Mouse (Mus musculus): ENCODE results near the gene Lama1. TPM values are rescaled to one million over a fixed set of nuclear protein-coding genes. Genes with fewer than 3 reads are reported as not detected.
"Not testable (repeated sequence)": the region's sequence is repeated elsewhere in the genome, so short reads cannot be mapped to it uniquely, and the experiment has no call there.

Gene Lama1
- polyA plus RNA-seq, 1 experiment, result 20.2 TPM

DNA sequence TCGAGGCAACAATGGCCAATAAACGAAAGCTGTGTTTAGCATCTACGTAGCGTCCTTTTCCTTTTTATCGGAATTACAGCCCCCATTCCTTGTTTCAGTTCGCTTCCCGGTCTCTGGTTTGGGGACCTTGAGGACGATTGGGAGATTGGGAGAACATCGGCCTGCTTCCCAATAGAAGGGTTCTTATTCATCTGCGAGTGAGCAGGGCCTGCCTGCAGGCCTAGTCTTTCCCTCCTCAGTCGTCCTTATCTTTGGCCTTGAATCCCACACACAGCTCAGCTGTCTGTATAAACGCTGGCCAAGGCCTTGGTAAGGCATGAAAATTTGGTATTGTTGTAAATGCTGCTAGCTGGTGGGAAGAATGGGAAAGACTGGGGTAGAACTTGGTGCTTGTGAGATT, 36.5 kb downstream of the Lama1 start:
- Histone ChIP-seq H3K9ac (ENCODE audit: low read depth, poor library complexity, severe bottlenecking) (no peak overlapping the region), H3K27ac (ENCODE audit: insufficient read depth, low read length) (no peak overlapping the region), H3K27me3 (ENCODE audit: control insufficient read depth, insufficient read depth, low read length, poor library complexity, severe bottlenecking) (no peaks in the 10 kb centered on the region), H3K4me3 (ENCODE audit: low read depth, low read length) (no peak overlapping the region), H3K36me3 (ENCODE audit: control insufficient read depth, insufficient read depth, low read length, poor library complexity, severe bottlenecking) (no peaks in the 10 kb centered on the region; the same call in 1 of the 2 replicates), H3K4me1 (ENCODE audit: control insufficient read depth, insufficient read depth, low read length) (no peaks in the 10 kb centered on the region), H3K9me3 (replicated peaks; ENCODE audit: control insufficient read depth, insufficient read depth, low read length, poor library complexity, severe bottlenecking) (no peaks in the 10 kb centered on the region)
- TF ChIP-seq CTCF (IDR thresholded peaks at IDR 0.05; ENCODE audit: low read depth, low read length), result no peak
- no peak for TF ChIP-seq EP300 (IDR thresholded peaks at IDR 0.05; ENCODE audit: insufficient read depth, low read depth, low read length)
- no peak for TF ChIP-seq POLR2A (IDR thresholded peaks at IDR 0.05; ENCODE audit: insufficient read depth, low read length)

DNA sequence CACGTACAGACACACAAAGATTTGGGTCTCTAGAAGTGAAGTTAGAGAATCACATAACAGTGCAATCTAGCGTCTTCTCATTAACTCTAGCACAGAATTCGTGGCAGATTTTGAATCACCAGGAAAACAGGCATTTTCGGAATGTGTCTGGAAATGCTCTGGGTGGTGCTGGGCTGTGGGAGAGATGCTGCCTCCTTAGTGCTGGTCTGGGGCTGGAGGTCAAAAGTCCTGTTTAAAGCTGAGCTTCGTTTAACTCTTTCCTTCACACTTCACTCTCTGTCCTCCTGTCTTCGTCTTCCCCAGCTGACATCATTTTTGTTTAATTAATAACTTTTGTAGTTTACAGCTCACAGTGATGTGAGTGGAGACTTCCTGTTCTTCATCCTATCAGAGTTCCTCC, 38.7 kb downstream of the Lama1 start:
- H3K36me3 ChIP-seq (ENCODE audit: control insufficient read depth, insufficient read depth, low read length, poor library complexity, severe bottlenecking), result peaks cover 3% of the 10 kb centered on the region
- TF ChIP-seq EP300 (IDR thresholded peaks at IDR 0.05; ENCODE audit: insufficient read depth, low read depth, low read length), result no peak
- no peak for TF ChIP-seq CTCF (IDR thresholded peaks at IDR 0.05; ENCODE audit: low read depth, low read length)
- no peak for TF ChIP-seq POLR2A (IDR thresholded peaks at IDR 0.05; ENCODE audit: insufficient read depth, low read length)

DNA sequence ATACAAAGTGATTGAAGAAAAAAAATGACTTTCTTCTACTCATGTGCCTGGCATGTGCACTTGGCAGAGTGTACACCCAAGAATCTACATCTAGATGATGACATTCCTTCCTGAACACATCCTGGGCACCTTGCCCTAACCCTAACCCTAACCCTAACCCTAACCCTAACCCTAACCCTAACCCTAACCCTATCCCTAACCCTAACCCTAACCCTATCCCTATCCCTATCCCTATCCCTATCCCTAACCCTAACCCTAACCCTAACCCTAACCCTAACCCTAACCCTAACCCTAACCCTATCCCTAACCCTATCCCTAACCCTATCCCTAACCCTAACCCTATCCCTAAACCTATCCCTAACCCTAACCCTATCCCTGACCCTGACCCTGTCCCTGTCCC, 44.2 kb downstream of the Lama1 start:
- not testable (repeated sequence) for H3K9ac ChIP-seq (ENCODE audit: low read depth, poor library complexity, severe bottlenecking); H3K4me1 ChIP-seq (ENCODE audit: control insufficient read depth, insufficient read depth, low read length); H3K27ac ChIP-seq (ENCODE audit: insufficient read depth, low read length); H3K27me3 ChIP-seq (ENCODE audit: control insufficient read depth, insufficient read depth, low read length, poor library complexity, severe bottlenecking); H3K4me3 ChIP-seq (ENCODE audit: low read depth, low read length); H3K9me3 ChIP-seq (replicated peaks; ENCODE audit: control insufficient read depth, insufficient read depth, low read length, poor library complexity, severe bottlenecking)
- H3K36me3 ChIP-seq (ENCODE audit: control insufficient read depth, insufficient read depth, low read length, poor library complexity, severe bottlenecking), result peaks cover 11% of the 10 kb centered on the region

More for the DNA sequence above, 38.7 kb downstream of the Lama1 start:
- no peaks in the 10 kb centered on the region for H3K4me1 ChIP-seq (ENCODE audit: control insufficient read depth, insufficient read depth, low read length)
- no peaks in the 10 kb centered on the region for H3K9me3 ChIP-seq (replicated peaks; ENCODE audit: control insufficient read depth, insufficient read depth, low read length, poor library complexity, severe bottlenecking)
- H3K4me3 ChIP-seq (ENCODE audit: low read depth, low read length), result no peak overlapping the region
- H3K9ac ChIP-seq (ENCODE audit: low read depth, poor library complexity, severe bottlenecking), result no peak overlapping the region
- H3K27me3 ChIP-seq (ENCODE audit: control insufficient read depth, insufficient read depth, low read length, poor library complexity, severe bottlenecking), result no peaks in the 10 kb centered on the region
- no peak overlapping the region for H3K27ac ChIP-seq (ENCODE audit: insufficient read depth, low read length)

GRCm38 (mm10) chr17:67764167-67764871, 67.3 kb downstream of the Lama1 start:
- Histone ChIP-seq H3K27me3 (ENCODE audit: control insufficient read depth, insufficient read depth, low read length, poor library complexity, severe bottlenecking) (no peaks in the 10 kb centered on the region), H3K27ac (ENCODE audit: insufficient read depth, low read length) (no peak overlapping the region), H3K36me3 (ENCODE audit: control insufficient read depth, insufficient read depth, low read length, poor library complexity, severe bottlenecking) (no peaks in the 10 kb centered on the region), H3K9ac (ENCODE audit: low read depth, poor library complexity, severe bottlenecking) (no peak overlapping the region), H3K4me3 (ENCODE audit: low read depth, low read length) (no peak overlapping the region), H3K4me1 (ENCODE audit: control insufficient read depth, insufficient read depth, low read length) (no peaks in the 10 kb centered on the region), H3K9me3 (replicated peaks; ENCODE audit: control insufficient read depth, insufficient read depth, low read length, poor library complexity, severe bottlenecking) (no peaks in the 10 kb centered on the region)
- TF ChIP-seq CTCF (IDR thresholded peaks at IDR 0.05; ENCODE audit: low read depth, low read length) (no peak), EP300 (IDR thresholded peaks at IDR 0.05; ENCODE audit: insufficient read depth, low read depth, low read length) (no peak), POLR2A (IDR thresholded peaks at IDR 0.05; ENCODE audit: insufficient read depth, low read length) (no peak)

DNA sequence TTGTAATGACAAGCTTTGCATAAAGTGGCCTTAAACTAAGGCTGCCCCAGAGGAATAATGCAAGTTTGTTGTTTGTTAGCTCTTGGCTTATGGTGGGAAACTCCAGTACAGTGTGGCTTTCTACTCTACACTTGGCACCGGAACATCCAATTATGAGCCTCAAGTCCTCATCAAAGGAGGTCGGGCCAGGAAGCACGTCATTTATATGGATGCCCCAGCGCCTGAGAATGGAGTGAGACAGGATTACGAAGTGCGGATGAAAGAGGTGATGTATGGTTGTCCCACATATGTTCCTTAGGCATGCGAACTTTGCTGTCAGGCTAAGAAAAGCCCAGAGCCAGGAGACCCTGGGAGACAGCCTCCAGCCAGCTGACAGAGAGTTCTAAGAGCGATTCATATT, 76.5 kb downstream of the Lama1 start:
- no peak overlapping the region for H3K4me3 ChIP-seq (ENCODE audit: low read depth, low read length)
- H3K9ac ChIP-seq (ENCODE audit: low read depth, poor library complexity, severe bottlenecking), result no peak overlapping the region
- H3K27me3 ChIP-seq (ENCODE audit: control insufficient read depth, insufficient read depth, low read length, poor library complexity, severe bottlenecking), result no peaks in the 10 kb centered on the region
- H3K9me3 ChIP-seq (replicated peaks; ENCODE audit: control insufficient read depth, insufficient read depth, low read length, poor library complexity, severe bottlenecking), result no peaks in the 10 kb centered on the region
- H3K36me3 ChIP-seq (ENCODE audit: control insufficient read depth, insufficient read depth, low read length, poor library complexity, severe bottlenecking), result peaks cover 9% of the 10 kb centered on the region
- H3K27ac ChIP-seq (ENCODE audit: insufficient read depth, low read length), result no peak overlapping the region
- no peaks in the 10 kb centered on the region for H3K4me1 ChIP-seq (ENCODE audit: control insufficient read depth, insufficient read depth, low read length)
- TF ChIP-seq EP300 (IDR thresholded peaks at IDR 0.05; ENCODE audit: insufficient read depth, low read depth, low read length) (no peak), POLR2A (IDR thresholded peaks at IDR 0.05; ENCODE audit: insufficient read depth, low read length) (no peak), CTCF (IDR thresholded peaks at IDR 0.05; ENCODE audit: low read depth, low read length) (no peak)

DNA sequence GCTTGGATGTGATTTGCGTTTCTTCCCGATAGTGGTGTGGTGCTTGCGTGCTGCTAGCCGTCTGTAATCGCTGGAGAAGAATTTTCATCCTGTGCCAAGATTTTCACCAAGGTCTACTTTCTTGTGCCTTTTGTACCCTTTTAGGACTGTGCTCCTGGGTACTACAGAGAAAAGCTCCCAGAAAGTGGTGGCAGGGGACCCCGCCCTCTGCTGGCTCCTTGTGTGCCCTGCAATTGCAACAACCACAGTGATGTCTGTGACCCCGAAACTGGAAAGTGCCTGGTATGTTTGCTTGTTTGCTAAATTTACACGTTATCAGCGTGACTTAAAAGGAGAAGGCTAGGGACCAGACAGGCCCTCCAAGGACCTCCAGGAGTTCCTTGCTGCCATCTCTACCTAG, 79.7 kb downstream of the Lama1 start:
- Histone ChIP-seq H3K27ac (ENCODE audit: insufficient read depth, low read length) (no peak overlapping the region), H3K9ac (ENCODE audit: low read depth, poor library complexity, severe bottlenecking) (no peak overlapping the region), H3K27me3 (ENCODE audit: control insufficient read depth, insufficient read depth, low read length, poor library complexity, severe bottlenecking) (no peaks in the 10 kb centered on the region), H3K9me3 (replicated peaks; ENCODE audit: control insufficient read depth, insufficient read depth, low read length, poor library complexity, severe bottlenecking) (no peaks in the 10 kb centered on the region), H3K4me3 (ENCODE audit: low read depth, low read length) (no peak overlapping the region), H3K4me1 (ENCODE audit: control insufficient read depth, insufficient read depth, low read length) (no peaks in the 10 kb centered on the region), H3K36me3 (ENCODE audit: control insufficient read depth, insufficient read depth, low read length, poor library complexity, severe bottlenecking) (peaks cover 7% of the 10 kb centered on the region)
- TF ChIP-seq EP300 (IDR thresholded peaks at IDR 0.05; ENCODE audit: insufficient read depth, low read depth, low read length) (no peak), POLR2A (IDR thresholded peaks at IDR 0.05; ENCODE audit: insufficient read depth, low read length) (no peak), CTCF (IDR thresholded peaks at IDR 0.05; ENCODE audit: low read depth, low read length) (peak; percentile 42)
